ENCODE assay signal across 8 mouse cellular contexts in the genomic region with DNA sequence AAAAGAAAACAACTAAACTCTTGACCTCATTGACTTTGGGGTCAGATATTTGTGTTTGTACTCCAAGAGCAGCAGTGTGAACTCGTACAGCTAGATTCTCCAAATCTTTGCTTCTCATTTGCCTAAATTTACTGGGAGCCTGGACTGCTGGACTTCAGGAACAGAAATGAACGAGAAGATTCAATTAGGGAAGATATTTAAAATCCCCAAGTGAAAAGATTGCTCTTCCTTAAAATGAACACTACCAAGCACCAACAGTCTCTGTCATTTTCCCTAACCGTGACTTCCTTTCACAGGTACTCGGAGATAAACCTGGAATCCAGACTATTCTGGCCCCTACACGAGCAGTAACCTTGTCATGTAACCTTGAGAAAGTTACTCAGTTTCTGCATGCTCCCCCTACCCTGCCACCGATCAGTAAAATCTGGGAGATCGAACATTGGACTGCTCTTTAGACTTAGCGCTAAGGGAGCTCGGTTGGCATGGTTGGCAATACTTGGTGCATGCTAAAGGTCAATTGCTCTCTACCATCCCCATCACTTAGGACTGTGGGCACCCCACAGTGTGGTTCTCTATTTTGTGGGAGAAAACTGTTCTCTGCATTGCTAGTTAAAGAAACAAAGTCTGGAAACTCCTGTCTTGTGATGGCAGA. TPM values are rescaled to one million over a fixed set of nuclear protein-coding genes. Genes with fewer than 3 reads are reported as not detected.
A peak's percentile ranks its signal among the peaks of the same experiment; 100 is the strongest.
DNase-seq lines count a peak whose midpoint lies in the region; ATAC-seq and TF ChIP-seq lines count a peak whose summit lies in the region.

No protein-coding gene starts in this region.

- DNase-seq in heart, postnatal 14 days, result no peak
- DNase-seq in MEL-GATA-1-ER (ENCODE audit: extremely low read depth, low read depth) (peak; percentile 16), liver (peak; percentile 24)
- DNase-seq in forebrain, postnatal 0 days, result no peak
- DNase-seq in urinary bladder, postnatal 25 days (ENCODE audit: low spot score), result no peak
- DNase-seq in retina, postnatal 1 day, result no peak

- H3K36me3 ChIP-seq in heart, embryonic 14.5 days (ENCODE audit: control insufficient read depth, insufficient read depth, low read length), result no peaks in the 10 kb centered on the region; the same call in 1 of the 2 replicates
- no peaks in the 10 kb centered on the region for H3K36me3 ChIP-seq in forebrain, postnatal 0 days (ENCODE audit: insufficient read depth)
- no peaks in the 10 kb centered on the region for H3K36me3 ChIP-seq in stomach, embryonic 16.5 days (ENCODE audit: control insufficient read depth, insufficient read depth, low read length)

- H3K9me3 ChIP-seq in heart, embryonic 14.5 days (ENCODE audit: control insufficient read depth, low read length), result no peaks in the 10 kb centered on the region
- H3K9me3 ChIP-seq in forebrain, postnatal 0 days (ENCODE audit: low read length), result no peaks in the 10 kb centered on the region
- no peaks in the 10 kb centered on the region for H3K9me3 ChIP-seq in stomach, embryonic 16.5 days (replicated peaks; ENCODE audit: control insufficient read depth, low read length)

- ATAC-seq in heart, embryonic 14.5 days (ENCODE audit: insufficient number of reproducible peaks, insufficient read depth, low FRiP score, low read depth), result no peak
- ATAC-seq in forebrain, postnatal 0 days, result no peak
- no peak for ATAC-seq in stomach, embryonic 16.5 days (ENCODE audit: insufficient read depth, low FRiP score)

- peak overlapping the region; percentile 90 for H3K4me2 ChIP-seq in heart, embryonic 14.5 days (ENCODE audit: low read length)
- H3K4me2 ChIP-seq in forebrain, postnatal 0 days (ENCODE audit: low read depth), result peak overlapping the region; percentile 91
- peak overlapping the region; percentile 76 for H3K4me2 ChIP-seq in stomach, embryonic 16.5 days (ENCODE audit: low read depth, low read length)

- H3K9ac ChIP-seq in heart, embryonic 14.5 days (ENCODE audit: low read length), result peak overlapping the region; percentile 67
- H3K9ac ChIP-seq in forebrain, postnatal 0 days, result no peak overlapping the region
- peak overlapping the region; percentile 57 for H3K9ac ChIP-seq in stomach, embryonic 16.5 days (ENCODE audit: low read length)

- 19% methylated on average over 9 of the region's 9 CpGs for WGBS in heart, embryonic 14.5 days
- 28% methylated on average over 9 of the region's 9 CpGs for WGBS in forebrain, postnatal 0 days
- WGBS in stomach, embryonic 16.5 days, result 19% methylated on average over 9 of the region's 9 CpGs

- no peaks in the 10 kb centered on the region for H3K27me3 ChIP-seq in heart, embryonic 14.5 days (ENCODE audit: control insufficient read depth, insufficient read depth, low read length)
- no peaks in the 10 kb centered on the region for H3K27me3 ChIP-seq in forebrain, postnatal 0 days (ENCODE audit: insufficient read depth, low read length)
- H3K27me3 ChIP-seq in stomach, embryonic 16.5 days (ENCODE audit: control insufficient read depth, insufficient read depth, low read length), result no peaks in the 10 kb centered on the region

- TF ChIP-seq CTCF in forebrain, postnatal 0 days (IDR thresholded peaks at IDR 0.05; ENCODE audit: low read depth), result no peak

- H3K27ac ChIP-seq in heart, embryonic 14.5 days (replicated peaks in 1 of 2; ENCODE audit: control insufficient read depth in 1 of 2, insufficient read depth in 1 of 2, low read depth in 2 of 2, low read length in 2 of 2), result peak overlapping the region; percentile 58 to 72; a peak in 3 of 4 replicates
- no peak overlapping the region for H3K27ac ChIP-seq in forebrain, postnatal 0 days (ENCODE audit: low read depth, low read length)
- H3K27ac ChIP-seq in stomach, embryonic 16.5 days (ENCODE audit: low read length), result peak overlapping the region; percentile 26; the same call in 1 of the 2 replicates

- peaks cover 2 to 20% of the 10 kb centered on the region in 2 experiments for H3K4me1 ChIP-seq in heart, embryonic 14.5 days (ENCODE audit: control insufficient read depth in 2 of 2, insufficient read depth in 2 of 2, low read length in 2 of 2)
- peaks cover 27% of the 10 kb centered on the region for H3K4me1 ChIP-seq in forebrain, postnatal 0 days (ENCODE audit: insufficient read depth)
- peaks cover 11% of the 10 kb centered on the region; the same call in 1 of the 2 replicates for H3K4me1 ChIP-seq in stomach, embryonic 16.5 days (ENCODE audit: control insufficient read depth, insufficient read depth, low read length)

- intact Hi-C loops in heart, postnatal 14 days (cut with DNase I), result loop anchor here (5.0 to 10.0 kb wide), 5 partner anchors 32 to 1032 kb away; a partner anchor contains a TSS

- H3K4me3 ChIP-seq in heart, embryonic 14.5 days (ENCODE audit: control insufficient read depth in 1 of 2, insufficient read depth in 1 of 2, low read depth in 1 of 2, low read length in 2 of 2), result peak overlapping the region; percentile 64 to 80
- H3K4me3 ChIP-seq in forebrain, postnatal 0 days (ENCODE audit: low read depth, low read length), result peak overlapping the region; percentile 81
- peak overlapping the region; percentile 92 for H3K4me3 ChIP-seq in stomach, embryonic 16.5 days (replicated peaks; ENCODE audit: low read length)

RNA-seq across cellular contexts. Expression of a gene that starts 0.6 kb away (rescaled TPM):
- polyA plus RNA-seq in heart, embryonic 14.5 days (2014; fragmentation: Nextera tagmentation; extraction: Ambion mirVana), result 6.7 and 8.5 TPM in 2 replicates
- total RNA-seq in heart, postnatal 14 days (2021), result 10 to 100 TPM; 20.5 to 21.4 TPM
- total RNA-seq in forebrain, postnatal 0 days (2014; rRNA removed), result 20.3 and 24.7 TPM in 2 replicates
- 3.1 and 3.4 TPM in 2 replicates for polyA plus RNA-seq in forebrain, postnatal 0 days (2015; fragmentation: Nextera tagmentation; extraction: Ambion mirVana)
- 3.5 and 4.0 TPM in 2 replicates for polyA plus RNA-seq in stomach, embryonic 16.5 days (2015; fragmentation: Nextera tagmentation; extraction: Ambion mirVana)

RNA-seq across cellular contexts. Expression of a gene that starts 47.9 kb away (rescaled TPM):
- 1.6 and 1.7 TPM in 2 replicates for polyA plus RNA-seq in heart, embryonic 14.5 days (2014; fragmentation: Nextera tagmentation; extraction: Ambion mirVana)
- total RNA-seq in heart, postnatal 14 days (2021), result 1 to 10 TPM; 4.7 to 4.9 TPM
- 1.6 and 4.7 TPM in 2 replicates for total RNA-seq in forebrain, postnatal 0 days (2014; rRNA removed)
- 0.21 and 0.35 TPM in 2 replicates for polyA plus RNA-seq in forebrain, postnatal 0 days (2015; fragmentation: Nextera tagmentation; extraction: Ambion mirVana)
- 5.5 and 5.7 TPM in 2 replicates for polyA plus RNA-seq in stomach, embryonic 16.5 days (2015; fragmentation: Nextera tagmentation; extraction: Ambion mirVana)

Comparison
In these comparisons a context has a peak if more than half of its experiments do, and no peak if none do; other contexts are left out.
1. DNase-seq: peak in MEL-GATA-1-ER (single experiment) and liver (single experiment); none in heart, postnatal 14 days (0 of 2), forebrain, postnatal 0 days (single experiment), urinary bladder, postnatal 25 days (single experiment) and retina, postnatal 1 day (single experiment).
2. Peak in every context shown above with its lines, with median percentiles within 50 percentile points of each other: H3K4me2 ChIP-seq and H3K4me3 ChIP-seq.